Mouse (Mus musculus): ENCODE measurements around the gene C1s2. TPM values are rescaled to one million over a fixed set of nuclear protein-coding genes. Genes with fewer than 3 reads are reported as not detected.
"Not testable (repeated sequence)": the region's sequence is repeated elsewhere in the genome, so short reads cannot be mapped to it uniquely, and the experiment has no call there.

C1s2 gene
- polyA plus RNA-seq (2017; shearing (Covaris generic)): not detected

DNA sequence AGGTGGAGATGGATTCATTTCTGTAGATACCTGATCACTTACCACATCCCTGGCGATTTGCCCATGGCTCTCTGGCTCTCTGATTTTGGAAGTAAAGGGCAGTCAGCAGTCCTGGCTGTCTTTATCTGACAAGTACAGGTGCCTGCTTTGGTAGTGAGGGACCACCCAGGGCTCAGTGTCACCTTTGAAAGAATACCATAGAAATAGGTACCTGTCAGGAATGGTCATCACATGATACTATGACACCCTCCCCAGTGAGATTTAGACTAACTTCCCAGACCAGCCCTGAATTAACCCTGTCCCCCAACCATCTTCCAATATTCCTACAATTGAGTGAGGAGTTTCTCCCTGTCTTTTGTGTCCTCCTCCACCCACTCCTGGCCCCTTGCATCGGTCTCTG is at the start of gene C1s2:
Gene C1s2, minus strand, starts transcription at position 101 of the 400 bp plus-strand sequence.
- ATAC-seq: not testable (repeated sequence)

DNA sequence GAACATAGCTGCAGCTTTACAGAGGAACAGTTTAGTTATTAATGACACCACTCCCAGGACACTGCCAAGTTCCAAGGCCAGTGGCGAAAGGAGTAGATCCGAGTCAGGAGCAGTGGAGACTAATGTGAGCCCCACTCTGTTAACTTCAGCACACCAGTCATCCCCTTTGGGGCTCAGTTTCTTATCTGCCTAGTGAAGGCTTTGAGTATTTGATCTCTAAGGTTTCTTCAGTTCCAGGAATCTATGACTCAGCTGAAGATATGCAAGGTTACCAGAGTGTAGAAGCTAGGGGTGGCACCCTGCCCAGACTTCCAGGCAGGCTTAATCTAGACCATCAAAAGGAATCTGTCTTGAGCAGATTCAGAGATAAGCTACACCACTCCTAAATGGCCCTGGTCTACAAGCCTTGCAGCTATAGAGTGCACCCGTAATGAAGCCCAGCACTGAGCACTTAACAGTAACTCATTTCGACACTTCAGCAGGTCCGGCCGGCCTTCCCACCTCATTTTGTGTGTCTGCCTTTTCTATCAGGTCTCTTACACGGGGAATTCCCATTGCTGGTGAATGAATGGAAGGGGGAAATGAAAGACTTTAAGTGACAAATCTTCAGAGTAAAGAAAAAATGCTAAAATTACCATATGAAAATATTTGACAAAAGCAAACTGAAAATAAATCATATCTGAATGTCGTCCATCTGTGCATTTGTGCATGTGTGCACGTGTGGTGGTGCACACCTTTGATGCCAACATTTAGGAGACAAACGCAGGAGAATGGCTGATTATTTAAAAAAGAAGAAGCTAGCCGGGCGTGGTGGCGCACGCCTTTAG is 47.9 kb upstream of the C1s2 start:
- peak; percentile 23 for ATAC-seq

DNA sequence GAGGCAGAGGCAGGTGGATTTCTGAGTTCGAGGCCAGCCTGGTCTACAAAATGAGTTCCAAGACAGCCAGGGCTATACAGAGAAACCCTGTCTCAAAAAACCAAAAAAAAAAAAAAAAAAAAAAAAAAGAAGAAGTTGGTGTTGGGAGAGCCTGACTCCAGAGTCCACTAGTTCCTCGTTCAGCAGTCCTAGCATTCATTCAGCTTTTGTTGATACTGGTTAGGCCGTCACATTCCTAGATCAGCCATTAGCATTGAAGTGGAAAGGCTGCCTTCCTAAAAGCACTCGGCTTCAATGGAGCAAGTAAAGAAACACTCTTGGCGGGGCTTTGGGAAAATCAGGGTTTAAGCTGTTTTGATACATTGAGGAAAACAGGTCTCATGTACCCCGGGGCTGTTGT is 46.4 kb upstream of the C1s2 start:
- ATAC-seq: not testable (repeated sequence)

DNA sequence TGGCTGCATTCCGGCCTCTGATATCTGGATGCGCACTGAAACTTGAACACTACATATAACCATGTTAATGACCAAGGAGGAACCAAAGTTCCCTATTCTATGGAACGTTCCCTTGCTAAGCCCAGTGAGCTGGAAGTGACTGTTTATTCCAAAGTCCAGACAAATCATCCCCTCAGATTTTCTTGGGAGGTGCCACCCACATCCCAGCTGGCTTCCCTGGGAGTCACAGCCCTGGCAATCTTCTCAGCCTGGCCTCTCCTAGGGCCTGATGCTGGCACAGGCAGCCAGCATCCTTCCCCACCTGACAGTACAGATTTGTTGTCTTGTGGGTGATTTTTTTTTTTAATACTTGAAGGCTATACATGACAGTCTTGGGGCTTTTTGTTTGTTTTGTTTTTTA is 43.6 kb upstream of the C1s2 start:
- no peak for ATAC-seq

DNA sequence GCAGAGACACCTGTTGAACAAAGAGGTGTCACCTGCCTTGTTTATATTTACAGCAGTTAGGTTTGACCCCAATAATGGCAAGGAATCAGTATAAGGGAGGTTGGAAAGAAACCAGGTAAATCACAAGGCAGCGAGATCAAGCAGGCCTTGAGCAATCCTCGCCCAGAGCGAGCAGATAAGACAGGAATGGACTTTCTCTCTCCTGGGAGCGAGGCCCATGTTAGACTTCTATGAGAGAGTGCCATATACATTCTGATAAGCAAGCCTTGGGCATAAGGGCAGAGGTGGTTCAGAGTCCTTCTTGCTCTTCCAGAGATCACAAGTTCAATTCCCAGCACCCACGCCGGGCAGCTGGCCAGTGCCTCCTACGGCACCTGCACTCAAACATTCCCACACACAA is 42.9 kb upstream of the C1s2 start:
- ATAC-seq: no peak

DNA sequence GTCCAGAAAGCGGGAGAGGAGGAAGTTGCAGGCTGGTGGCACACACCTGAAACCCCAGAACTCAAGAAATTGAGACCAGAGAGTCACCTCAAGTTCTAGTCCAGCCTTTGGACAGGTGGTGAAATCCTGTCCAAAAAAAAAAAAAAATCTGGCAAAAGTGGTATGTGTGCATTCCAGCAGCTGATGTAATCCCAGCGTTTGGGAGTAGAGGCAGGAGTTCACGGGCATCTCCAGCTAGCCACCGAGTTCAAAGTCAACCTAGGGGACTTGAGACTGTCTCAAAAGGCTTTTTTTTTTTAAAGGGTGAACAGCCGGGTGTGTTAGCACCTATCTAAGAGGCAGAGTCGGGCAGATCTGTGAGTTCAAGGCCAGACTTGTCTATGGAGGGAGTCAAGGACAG is 40.3 kb upstream of the C1s2 start:
- no peak for ATAC-seq

DNA sequence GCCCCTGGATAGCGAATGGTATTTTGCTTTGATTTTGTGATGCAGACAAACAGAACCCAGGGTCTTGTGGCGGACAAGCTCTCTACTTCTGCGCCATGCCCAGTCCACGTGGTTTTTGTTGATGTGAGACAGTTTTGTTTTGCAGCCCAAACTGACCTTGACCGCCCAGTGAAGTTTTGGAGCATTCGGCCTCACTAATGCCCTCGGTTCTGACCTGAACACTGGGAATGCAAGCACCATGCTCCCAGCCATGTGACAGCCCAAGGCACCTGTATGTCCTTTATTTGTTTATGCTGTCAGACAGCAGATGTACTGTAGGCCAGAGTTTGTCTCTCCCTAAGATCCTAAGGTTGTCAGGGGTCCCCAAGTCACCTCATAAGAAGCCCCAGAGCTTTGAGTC is 38.7 kb upstream of the C1s2 start:
- no peak for ATAC-seq

DNA sequence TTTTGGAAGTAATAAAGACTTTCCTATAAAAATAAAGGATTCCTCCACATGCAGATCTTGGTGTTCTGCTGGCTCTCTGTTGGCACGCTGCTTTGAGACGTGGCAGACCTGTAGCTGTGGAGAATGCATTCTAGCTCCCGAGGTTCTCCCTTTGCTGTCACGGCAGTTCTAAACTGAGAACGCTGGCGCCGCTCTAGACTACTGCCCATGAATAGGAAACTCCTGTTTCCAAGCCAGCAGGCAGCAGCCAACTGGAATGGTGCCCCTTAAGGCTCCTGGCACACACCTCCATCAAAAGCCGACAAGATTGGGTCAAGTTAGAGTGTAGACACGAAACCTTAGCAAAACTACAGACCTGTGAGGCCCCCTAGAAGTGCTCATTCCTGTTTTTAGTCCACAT is 37.7 kb upstream of the C1s2 start:
- no peak for ATAC-seq

DNA sequence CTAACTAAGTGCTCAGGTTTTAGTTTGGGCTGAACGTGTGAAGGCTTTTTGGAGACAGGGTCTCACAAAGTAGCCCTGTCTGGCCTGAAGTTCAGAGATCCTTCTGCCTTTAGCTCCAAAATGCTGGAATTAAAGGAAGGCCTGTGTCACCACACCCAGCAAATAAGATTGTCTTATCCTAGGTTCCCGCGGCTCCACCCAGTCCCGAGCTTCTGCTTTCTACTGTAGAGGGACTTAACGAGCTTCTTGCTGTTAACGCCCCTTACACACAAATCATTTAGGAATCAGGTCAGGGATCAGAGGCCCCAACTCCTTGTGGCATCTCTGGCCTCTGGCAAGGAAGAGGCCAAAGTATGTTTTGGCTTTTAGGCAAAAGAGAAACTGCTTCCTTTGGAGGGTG is 36.2 kb upstream of the C1s2 start:
- ATAC-seq: no peak

DNA sequence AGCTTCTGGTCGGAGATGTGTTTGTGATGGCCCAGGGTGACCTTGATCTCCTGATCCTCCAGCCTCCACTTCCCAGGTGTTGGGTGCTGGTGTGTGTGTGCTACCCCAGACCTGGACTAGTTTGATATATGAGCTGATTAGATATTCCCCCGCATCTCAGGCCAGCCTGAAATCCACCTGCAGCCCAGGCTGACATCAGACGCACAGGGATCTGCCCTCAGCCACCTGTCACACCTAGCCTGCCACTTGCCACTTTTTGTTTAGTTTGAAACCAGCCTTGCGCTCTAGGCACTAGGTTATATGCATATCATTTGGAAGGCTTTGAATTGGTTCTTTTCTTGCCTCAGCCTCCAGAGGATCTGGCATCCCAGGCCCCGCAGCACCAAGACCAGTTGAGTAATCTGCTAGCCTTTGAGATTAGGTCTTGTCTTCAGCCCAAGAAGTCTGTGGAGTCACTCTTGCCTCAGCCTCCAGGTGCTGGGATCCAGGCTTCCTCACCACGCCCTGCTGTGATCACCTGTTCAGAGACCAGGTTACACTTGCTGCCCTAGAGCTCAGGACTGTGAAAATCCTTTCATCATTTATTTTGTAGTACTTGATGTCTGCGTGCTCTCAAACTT is 34.5 kb upstream of the C1s2 start:
- ATAC-seq: no peak

DNA sequence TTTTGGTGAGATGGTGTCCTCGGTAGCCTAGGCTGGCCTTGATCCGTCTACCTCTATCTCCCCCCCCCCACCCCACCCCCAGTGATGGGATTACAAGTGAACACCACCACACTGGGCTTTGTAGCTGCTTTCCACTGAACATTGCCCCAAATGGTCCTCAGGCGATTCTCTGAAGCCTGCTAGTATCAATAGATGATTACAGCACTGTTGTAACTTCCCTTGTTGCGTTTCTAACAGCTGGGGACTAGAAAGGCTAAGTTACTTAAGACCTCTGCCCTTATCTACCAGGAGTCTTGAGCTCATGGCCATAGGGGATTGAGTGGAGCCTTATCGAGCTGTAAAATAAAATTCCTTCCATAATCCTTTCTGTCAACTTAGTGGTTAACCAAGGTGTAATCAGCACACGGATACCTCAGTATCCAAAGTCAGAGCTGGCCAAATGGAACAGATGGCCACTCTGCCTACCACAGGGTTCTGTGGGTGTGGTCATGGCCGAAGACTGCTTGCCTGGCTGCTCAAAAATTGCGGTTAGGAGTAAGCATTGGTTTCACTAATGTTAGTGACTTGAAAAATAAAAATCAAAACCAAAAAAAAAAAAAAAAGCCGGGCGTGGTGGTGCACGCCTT is 33.5 kb upstream of the C1s2 start:
- no peak for ATAC-seq

DNA sequence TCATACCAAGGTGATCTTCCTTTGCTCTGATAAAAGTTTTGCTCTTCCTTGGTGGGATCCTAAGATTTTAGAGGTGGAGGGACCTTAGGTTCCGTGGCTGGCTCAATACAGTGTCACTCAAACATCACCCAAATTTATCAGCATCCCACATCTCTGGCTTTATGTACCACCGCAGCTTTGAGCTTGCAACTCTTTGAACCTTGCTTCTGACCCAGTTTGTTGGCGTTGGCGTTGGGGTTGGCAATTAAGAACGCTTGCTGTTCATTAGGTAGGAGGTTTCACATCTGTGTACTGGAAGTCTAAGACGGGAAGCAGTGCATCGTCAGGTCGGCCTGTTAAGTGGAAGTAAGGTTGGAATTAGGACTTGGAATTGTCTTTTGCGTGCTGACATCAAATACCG is 29.1 kb upstream of the C1s2 start:
- no peak for ATAC-seq

DNA sequence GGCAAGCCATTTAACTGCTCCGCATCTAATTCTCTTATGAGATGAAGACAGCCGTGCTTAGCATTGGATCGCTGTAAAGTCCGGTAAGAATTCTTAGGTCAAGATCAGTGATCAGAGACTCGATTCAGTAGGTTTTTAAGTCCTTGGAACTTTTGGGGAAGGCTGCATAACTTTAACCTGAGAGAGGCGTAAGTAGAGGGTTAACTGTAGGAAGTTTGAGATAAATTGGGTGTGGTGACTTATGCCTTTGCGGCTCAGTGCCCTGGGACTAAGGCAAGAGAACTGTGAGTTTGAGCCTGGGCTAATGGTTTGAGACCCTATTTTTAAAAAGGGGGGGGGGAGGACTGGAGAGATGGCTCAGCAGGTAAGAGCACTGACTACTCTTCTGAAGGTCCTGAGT is 28.4 kb upstream of the C1s2 start:
- no peak for ATAC-seq

DNA sequence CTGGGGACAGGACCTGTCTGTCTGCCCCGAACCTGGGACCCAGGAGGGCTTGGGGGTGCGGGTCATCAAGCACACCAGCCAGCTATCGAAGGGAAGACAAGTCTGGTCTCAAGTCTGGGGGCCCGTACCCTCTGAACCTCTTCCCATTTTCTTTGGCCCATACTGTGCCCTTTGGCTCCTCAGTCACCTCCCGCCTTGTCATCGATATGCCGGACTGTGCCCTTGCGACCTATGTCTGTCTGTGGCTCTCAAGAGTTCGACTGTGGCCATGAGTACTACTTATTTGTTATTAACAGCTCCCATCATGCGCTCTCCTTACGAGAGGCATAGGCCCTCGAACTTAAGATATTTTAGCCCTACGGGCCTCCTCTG is 27.5 kb upstream of the C1s2 start:
- ATAC-seq: no peak

DNA sequence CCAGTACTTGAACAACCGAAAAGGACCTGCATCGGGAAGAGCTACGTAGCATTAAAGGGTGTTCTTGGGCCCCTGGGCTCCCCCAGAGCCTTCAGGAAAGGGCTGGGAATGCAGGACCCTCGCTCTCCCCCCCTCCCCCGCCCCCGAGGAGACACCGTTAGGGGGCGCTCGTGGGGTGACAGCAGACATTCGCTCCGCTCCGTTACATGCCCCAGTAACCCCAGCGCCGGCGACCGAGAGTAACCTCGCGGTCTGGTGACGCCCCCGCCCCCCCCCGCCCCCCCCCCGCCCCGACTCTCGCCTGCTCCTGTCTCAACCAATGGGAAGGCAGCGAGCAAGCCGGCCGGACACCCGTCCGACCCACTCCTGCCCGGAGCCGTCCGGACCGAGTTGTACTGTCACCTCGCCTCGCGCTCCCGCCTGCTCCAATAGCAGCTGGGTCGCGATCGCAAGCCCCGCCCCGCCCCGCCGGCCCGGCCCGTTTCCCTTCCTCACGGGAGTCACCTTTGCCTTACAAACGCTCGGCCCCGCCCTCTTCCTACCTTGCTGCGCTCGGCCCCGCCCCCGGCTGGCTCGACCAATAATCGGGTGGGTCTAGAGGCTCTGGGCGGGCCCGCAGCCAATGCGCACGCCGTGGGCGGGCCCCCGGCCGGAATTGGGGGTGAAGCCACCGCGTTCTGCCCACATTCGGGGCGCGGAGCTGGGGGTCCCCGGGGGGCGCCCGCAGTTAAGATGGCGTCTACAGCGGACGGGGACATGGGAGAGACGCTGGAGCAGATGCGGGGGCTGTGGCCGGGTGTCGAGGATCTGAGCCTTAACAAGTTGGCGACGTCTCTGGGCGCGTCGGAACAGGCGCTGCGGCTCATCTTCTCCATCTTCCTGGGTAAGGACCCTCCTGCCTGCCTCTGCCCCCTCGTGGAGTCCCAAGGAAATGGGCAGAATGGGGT is 26.9 kb upstream of the C1s2 start, which contains the start of gene Lpcat3:
Gene Lpcat3, plus strand, starts transcription at position 551 of the 947 bp plus-strand sequence.
- ATAC-seq: peak; percentile 96

DNA sequence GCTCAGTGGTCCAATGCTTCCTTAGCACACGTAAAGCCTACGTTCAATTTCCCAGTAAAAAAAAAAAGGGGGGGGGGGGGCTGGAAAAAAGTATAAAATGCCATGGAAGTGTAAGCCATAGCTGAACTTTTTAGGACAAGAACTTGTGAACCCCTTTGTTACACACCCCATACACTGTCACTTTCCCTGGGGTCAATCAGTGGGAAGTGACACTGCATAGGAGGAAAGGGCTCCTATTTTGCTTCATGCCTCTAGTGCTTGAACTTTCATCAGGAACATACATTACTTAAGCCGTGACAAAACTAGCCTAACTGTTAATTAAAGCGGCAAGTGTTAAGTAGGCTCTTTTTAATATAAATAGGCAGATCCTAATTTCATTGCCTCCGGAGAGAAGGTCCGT is 26.1 kb upstream of the C1s2 start:
- ATAC-seq: no peak

DNA sequence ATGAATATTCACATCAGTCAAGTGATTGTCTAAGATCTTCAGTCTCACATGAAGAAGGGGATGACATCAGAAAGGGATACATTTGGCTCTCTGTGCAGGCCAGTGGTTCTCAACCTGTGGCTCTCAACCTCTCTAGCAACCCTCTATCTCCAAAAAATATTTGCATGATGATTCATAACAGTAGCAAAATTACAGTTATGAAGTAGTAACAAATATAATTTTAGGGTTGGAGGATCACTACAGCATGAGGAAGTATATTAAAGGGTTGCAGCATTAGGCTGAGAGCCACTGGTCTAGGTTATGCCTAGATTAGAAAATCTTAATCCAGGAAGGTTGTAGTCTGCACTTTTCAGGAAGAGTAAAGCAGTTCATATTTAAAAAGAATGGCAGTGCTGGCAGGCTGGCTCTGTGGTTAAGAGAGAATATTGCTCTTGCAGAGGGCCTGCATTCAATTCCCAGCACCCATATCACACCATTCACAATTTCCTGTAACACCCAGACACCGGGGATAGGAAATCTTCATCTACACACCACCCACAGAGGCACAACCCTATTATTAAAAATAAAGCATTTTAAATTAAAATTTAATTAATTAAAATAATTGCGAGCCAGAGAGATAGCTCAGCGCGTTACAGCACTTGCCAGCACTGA is 25.4 kb upstream of the C1s2 start:
- ATAC-seq: no peak

DNA sequence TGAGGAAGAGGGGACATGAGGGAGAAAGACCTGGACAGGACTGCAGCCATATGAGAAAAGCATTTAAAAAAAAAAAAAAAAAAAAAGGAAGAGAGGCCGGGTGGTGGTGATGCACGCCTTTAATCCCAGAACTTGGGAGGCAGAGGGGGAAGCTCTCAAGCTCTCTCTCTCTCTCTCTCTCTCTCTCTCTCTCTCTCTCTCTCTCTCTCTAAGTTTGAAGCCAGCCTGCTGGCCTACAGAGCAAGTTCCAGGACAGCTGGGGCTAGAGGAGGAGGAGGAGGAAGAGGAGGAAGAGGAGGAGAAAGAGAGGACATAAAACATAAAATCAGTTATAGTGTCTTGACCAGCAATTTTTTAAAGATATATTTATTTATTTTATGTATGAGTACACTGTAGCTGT is 22.2 kb upstream of the C1s2 start:
- no peak for ATAC-seq

DNA sequence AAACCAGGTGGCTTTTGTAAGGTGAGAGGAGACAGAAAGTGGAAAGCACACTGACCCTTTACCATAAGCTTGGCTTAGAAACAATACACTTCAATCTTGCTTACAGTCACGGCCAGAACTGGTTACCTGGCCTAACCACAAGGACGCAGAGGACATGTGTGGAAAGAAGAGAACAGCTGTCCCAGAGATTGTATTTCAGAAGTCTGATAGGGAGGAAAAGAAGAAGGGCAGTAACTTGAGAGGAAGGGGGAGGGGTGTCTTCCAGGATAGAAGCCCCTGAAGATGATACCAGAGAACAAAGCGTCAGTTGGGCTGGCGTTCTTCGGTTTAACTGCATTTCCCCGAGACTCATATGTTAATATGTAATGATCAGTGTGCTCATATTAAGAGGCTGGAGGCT is 20.0 kb upstream of the C1s2 start:
- ATAC-seq: no peak

DNA sequence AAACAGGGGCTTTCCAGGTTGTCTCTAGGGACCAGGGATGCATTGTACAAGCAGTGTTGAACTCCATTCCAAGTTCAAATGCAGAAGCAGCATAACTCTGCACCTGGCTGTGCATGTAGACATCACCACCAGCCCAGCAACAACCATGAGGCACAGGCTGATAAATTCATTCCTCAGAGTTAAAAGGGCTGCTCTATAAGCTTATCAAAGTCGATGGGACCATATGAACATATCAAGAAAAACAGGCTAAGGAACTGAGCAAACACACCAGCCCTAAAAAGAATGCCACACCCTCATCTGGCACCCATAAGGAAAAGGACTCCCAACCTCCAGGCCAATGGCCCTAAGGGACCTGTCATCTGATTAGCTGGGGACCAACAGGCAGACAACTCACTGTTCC is 10.5 kb upstream of the C1s2 start:
- no peak for ATAC-seq

DNA sequence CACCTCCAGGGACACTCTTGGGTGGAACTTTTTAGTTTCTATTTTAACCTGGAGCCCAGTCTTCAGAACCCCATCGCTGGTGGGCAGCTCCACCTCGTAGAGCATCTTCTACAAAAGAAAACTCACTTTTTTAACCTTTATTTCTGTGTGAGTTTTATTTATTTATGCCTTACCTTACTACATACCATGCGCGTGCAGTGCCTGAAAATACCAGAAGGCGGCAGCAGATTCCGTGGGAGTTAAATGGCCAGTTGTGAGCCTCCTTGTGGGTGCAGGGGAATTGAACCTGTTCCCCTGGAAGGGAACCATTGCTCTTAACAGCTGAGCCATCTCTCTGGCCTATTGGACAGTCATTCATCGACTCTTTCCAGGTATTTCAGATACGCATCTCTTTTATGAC is 5.1 kb upstream of the C1s2 start:
- peak; percentile 52 for ATAC-seq

DNA sequence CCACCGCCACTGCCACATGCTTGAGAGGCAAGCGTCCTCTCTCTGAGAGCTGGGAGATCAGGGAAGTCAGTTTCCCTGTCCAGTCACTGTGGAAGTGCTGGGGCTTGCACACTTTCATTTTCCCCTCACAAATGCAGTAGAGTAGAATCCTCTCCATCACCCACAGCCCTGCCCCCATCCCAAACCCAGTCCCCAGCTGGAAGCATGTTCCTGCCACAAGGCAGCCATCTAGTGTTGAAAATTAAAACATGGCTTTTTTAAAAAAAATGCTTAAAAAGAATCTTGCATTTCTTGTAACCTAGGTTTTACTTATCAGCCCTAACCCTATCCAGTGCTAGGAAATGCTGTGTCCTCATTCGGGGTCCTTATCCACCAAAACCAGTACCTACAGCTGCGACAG is 4.2 kb upstream of the C1s2 start:
- no peak for ATAC-seq
